Mouse (Mus musculus) heart, embryonic 11.5 days (tissue): ENCODE measurements at regions not wholly inside any gene's neighbourhood (a gene's known extent, or its start where the extent isn't known, plus 50 kb on each side); places are given as distances from the start of the nearest gene placed in this dataset.
A peak's percentile ranks its signal among the peaks of the same experiment; 100 is the strongest.

ENCODE experiments used
- ATAC-seq: fragments of 200-750 bp; cut with Nextera tagmentation; replicated peaks from 2 replicates; pipeline ENCODE4 v1.8.0; 2017; ENCODE audit warnings: moderate library complexity; ENCODE audit not compliant: insufficient number of reproducible peaks, low FRiP score, low TSS enrichment
- H3K27ac ChIP-seq: fragments of 300-500 bp; sonication (generic); 2 replicates; pipeline ENCODE4 v1.5.1; 2014; ENCODE audit warnings: mild to moderate bottlenecking, low read depth, low read length
- H3K27me3 ChIP-seq: fragments of 300-500 bp; sonication (generic); 2 replicates; pipeline ENCODE4 v1.6.1; 2014; ENCODE audit warnings: mild to moderate bottlenecking, low read length, mixed read lengths; ENCODE audit not compliant: control insufficient read depth, insufficient read depth
- H3K36me3 ChIP-seq: fragments of 300-500 bp; sonication (generic); 2 replicates; pipeline ENCODE4 v1.6.1; 2014; ENCODE audit warnings: mild to moderate bottlenecking, low read length, moderate library complexity, mixed read lengths; ENCODE audit not compliant: control insufficient read depth, insufficient read depth
- H3K4me1 ChIP-seq: fragments of 300-500 bp; sonication (generic); 2 replicates; pipeline ENCODE4 v1.6.1; 2014; ENCODE audit warnings: low read length; ENCODE audit not compliant: control insufficient read depth, insufficient read depth
- H3K4me2 ChIP-seq: fragments of 300-500 bp; sonication (generic); 2 replicates; pipeline ENCODE4 v1.6.1; 2014; ENCODE audit warnings: mild to moderate bottlenecking, moderate library complexity
- H3K4me3 ChIP-seq: fragments of 300-500 bp; sonication (generic); 2 replicates; pipeline ENCODE4 v1.5.1; 2014; ENCODE audit warnings: low read depth, low read length
- H3K9ac ChIP-seq: fragments of 300-500 bp; sonication (generic); 2 replicates; pipeline ENCODE4 v1.6.1; 2014; ENCODE audit warnings: mild to moderate bottlenecking, low read depth, low read length, moderate library complexity
- H3K9me3 ChIP-seq: fragments of 300-500 bp; sonication (generic); replicated peaks from 2 replicates; pipeline ENCODE4 v1.6.1; 2016; ENCODE audit warnings: low read length; ENCODE audit not compliant: control insufficient read depth
- WGBS: fragments of 180-500 bp; shearing (Covaris S2); extraction: QIAGEN DNeasy Blood & Tissue Kit; methylation state at CpG from one replicate; pipeline ENCODE4 v1.1.7; 2014; ENCODE audit not compliant: insufficient replicate concordance; 5-methylcytosine and 5-hydroxymethylcytosine counted together

DNA sequence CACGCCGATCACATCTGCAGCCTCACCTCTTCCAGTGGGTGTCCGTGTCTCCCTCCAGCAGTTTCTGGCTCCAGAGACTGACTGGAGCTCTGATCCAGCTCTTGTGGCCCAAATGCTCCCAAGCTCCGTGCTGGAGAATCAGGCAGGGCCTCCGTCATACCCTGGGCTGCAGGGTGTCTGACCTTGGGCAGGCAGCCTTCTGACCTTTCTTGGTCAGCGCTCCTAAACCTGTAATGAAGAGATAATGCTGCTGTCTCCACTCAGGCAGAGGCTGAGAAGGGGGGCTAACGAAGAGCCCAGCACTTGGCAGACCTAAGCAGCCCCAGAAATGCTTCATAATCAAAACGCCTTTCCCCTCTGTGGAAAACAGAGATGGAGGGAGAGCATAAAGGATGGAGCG lies 89.9 kb upstream of the Mef2a start:
- no peaks in the 10 kb centered on the region for H3K27me3 ChIP-seq
- H3K9ac ChIP-seq: 0 out of 2 replicates have a peak overlapping the region, but pooled peaks have one; percentile 44
- peak overlapping the region; percentile 71; the same call in 1 of the 2 replicates for H3K27ac ChIP-seq
- no peaks in the 10 kb centered on the region for H3K36me3 ChIP-seq
- H3K4me3 ChIP-seq: no peak overlapping the region
- WGBS: 19% methylated on average over 9 of the region's 9 CpGs
- peaks cover 49% of the 10 kb centered on the region for H3K4me1 ChIP-seq
- no peaks in the 10 kb centered on the region for H3K9me3 ChIP-seq
- ATAC-seq: no peak
- H3K4me2 ChIP-seq: 0 out of 2 replicates have a peak overlapping the region, but pooled peaks have one; percentile 15

DNA sequence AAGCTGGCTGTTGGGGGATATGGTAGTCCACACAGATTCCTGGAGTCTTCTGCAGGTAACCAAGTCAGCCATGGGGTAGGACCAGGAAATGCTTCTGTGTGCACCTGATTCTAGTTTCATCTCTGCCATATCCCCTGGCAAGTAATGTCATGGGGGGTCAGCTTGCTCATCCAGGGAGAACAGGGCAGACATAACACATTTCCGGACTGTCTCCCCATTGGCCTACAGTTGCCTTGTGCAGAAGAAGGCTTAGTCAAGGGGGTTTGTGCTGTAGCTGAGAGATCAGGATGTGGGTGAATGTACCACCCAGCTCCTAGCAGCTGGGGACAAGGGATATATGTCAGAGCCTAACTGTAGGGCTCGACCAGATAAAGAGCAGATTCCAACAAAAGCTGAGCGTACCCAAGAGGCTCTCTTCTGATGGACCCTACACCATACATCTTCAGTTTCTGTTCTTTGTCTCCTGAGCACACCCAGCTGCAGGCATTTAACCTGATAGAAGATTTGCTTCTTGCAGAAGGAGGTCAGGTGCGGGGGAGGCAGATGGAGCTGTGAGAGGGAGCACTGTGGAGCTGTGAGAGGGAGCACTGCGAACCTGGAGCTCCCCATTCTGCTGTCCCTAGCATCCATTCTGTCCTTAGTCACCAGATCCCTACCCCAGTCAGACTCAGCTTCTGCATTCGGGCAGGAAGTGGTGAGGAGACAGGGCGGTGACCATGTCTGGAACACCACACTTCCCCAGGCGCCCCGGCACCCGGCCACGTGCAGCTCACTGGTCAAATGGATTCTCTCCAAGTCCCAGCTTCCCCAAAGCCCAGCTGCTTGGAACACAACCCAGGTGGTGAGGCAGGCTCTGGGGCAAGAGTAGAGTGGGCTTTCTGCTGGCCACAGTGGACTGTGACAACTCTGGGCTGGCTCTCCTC lies 88.9 kb upstream of the Mef2a start:
- H3K4me2 ChIP-seq: no peak overlapping the region
- peaks cover 49% of the 10 kb centered on the region for H3K4me1 ChIP-seq
- H3K36me3 ChIP-seq: no peaks in the 10 kb centered on the region
- peak overlapping the region; percentile 71; the same call in 1 of the 2 replicates for H3K27ac ChIP-seq
- H3K4me3 ChIP-seq: no peak overlapping the region
- WGBS: 68% methylated on average over 11 of the region's 11 CpGs
- no peaks in the 10 kb centered on the region for H3K9me3 ChIP-seq
- H3K27me3 ChIP-seq: no peaks in the 10 kb centered on the region
- no peak overlapping the region for H3K9ac ChIP-seq
- ATAC-seq: no peak

DNA sequence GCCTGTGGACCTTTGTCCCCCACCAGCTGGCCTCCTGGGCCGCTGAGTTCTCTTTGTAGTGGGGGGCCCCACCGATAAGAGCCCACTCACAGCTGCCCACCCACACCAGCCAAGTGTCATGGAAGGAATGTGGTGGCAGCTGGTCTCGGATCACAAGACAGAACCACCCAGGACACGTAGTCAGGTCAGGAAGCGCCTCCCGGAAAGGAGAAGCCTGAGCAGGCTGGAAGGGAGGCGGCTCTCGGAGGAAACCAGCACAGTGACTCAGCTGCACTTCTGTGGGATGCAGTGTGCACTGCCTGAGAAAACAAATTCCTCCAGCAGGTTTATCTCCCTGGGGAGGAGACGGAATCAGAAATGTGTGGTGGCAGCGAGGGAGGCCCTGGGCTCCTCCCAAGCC lies 87.2 kb upstream of the Mef2a start:
- Histone ChIP-seq H3K4me2 (no peak overlapping the region), H3K9me3 (no peaks in the 10 kb centered on the region), H3K36me3 (no peaks in the 10 kb centered on the region), H3K4me1 (peaks cover 49% of the 10 kb centered on the region), H3K27ac (0 out of 2 replicates have a peak overlapping the region, but pooled peaks have one; percentile 29), H3K9ac (no peak overlapping the region), H3K4me3 (no peak overlapping the region), H3K27me3 (no peaks in the 10 kb centered on the region)
- WGBS: 21% methylated on average over 10 of the region's 10 CpGs
- 0 out of 2 replicates have a peak, but pooled peaks have one; percentile 40 for ATAC-seq

DNA sequence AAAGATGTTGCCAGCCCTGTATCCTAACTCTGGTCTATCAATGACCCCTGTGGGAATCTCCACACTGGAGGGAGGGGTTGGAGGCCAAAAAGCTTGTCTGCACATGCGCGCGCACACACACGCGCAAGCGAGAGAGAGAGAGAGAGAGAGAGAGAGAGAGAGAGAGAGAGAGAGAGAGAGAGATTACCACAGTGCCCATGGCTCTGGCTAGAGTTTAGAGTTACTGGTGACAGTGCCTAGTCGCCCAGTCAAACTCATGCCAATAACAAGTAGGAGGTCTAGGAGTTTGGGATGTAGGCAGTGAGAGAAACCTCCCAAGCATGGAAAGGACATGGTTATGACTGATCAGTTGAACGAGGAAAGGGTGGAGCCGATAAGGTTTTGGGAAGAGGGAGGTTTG lies 86.6 kb upstream of the Mef2a start:
- no peak for ATAC-seq
- WGBS: 87% methylated on average over 9 of the region's 9 CpGs
- Histone ChIP-seq H3K9me3 (no peaks in the 10 kb centered on the region), H3K4me2 (no peak overlapping the region), H3K4me3 (no peak overlapping the region), H3K27ac (no peak overlapping the region), H3K27me3 (no peaks in the 10 kb centered on the region), H3K9ac (no peak overlapping the region), H3K4me1 (peaks cover 49% of the 10 kb centered on the region), H3K36me3 (no peaks in the 10 kb centered on the region)

DNA sequence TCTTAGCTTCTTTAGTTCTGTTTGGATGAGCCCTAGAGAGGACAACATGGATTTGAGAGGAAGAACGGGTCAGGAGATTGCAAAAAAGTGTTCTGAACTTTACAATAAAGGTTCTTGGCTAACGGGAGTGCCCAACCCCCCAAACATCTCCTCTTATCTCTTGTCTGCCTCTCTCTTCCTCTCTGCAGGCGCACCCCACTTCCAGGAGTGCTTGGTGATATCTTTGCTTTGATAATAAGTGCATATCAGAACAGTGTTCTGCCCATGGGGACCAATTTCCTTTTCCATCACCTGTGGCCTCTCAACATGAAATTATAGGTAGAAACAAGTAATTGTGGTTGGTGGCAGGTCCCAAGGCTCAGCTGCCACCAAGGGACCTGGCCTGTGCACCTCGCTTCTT lies 86.0 kb upstream of the Mef2a start:
- H3K27ac ChIP-seq: no peak overlapping the region
- H3K9me3 ChIP-seq: no peaks in the 10 kb centered on the region
- no peak overlapping the region for H3K4me3 ChIP-seq
- WGBS: 46% methylated on average over 4 of the region's 4 CpGs
- no peaks in the 10 kb centered on the region for H3K27me3 ChIP-seq
- H3K4me1 ChIP-seq: peaks cover 46% of the 10 kb centered on the region
- ATAC-seq: no peak
- no peaks in the 10 kb centered on the region for H3K36me3 ChIP-seq
- H3K9ac ChIP-seq: no peak overlapping the region
- no peak overlapping the region for H3K4me2 ChIP-seq

DNA sequence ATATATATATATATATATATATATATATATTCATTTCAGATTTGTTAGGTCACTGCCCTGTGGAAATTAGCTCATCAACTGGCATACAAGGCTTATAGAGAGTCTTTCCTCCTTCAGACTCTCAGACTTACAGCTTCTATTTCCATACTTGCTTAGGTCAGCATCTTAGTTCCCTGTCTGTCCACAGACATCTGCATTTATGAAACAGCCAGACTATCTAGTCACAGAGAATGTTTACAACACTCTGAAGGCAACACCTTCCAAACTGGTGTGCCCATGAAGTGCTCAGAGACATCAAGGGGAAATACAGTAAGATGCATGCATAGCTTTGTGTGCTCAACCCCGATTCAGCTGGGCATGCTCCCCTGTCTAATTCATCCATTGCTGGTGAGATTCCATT lies 85.2 kb upstream of the Mef2a start:
- H3K27me3 ChIP-seq: no peaks in the 10 kb centered on the region
- H3K27ac ChIP-seq: no peak overlapping the region
- H3K4me2 ChIP-seq: no peak overlapping the region
- no peak overlapping the region for H3K4me3 ChIP-seq
- H3K4me1 ChIP-seq: peaks cover 39% of the 10 kb centered on the region
- no peak overlapping the region for H3K9ac ChIP-seq
- H3K9me3 ChIP-seq: no peaks in the 10 kb centered on the region
- WGBS: 87% methylated on average over 1 of the region's 1 CpGs
- no peaks in the 10 kb centered on the region for H3K36me3 ChIP-seq
- ATAC-seq: no peak

DNA sequence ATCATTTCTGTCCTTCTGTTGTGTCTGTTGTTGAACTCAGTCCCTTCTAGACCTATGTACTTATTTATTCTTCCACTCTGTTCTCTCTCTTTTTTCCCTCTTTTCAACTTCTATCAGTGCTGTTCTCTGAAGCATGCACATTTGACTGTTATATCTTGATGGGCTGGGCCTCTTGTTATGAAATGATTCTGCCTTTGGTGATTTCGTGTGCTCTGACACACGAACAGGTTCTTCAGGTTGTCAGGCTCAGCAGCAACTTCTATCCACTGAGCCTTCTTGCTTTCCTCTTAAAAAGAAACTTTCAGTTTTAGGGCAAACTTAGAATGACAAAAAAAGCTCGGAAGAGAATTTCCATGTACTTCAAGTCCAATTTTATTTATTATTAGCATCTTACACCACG lies 83.4 kb upstream of the Mef2a start:
- Histone ChIP-seq H3K4me3 (no peak overlapping the region), H3K9me3 (no peaks in the 10 kb centered on the region), H3K4me1 (peaks cover 21% of the 10 kb centered on the region), H3K4me2 (no peak overlapping the region), H3K27ac (no peak overlapping the region), H3K27me3 (no peaks in the 10 kb centered on the region), H3K36me3 (no peaks in the 10 kb centered on the region), H3K9ac (no peak overlapping the region)
- 75% methylated on average over 4 of the region's 4 CpGs for WGBS
- ATAC-seq: no peak

DNA sequence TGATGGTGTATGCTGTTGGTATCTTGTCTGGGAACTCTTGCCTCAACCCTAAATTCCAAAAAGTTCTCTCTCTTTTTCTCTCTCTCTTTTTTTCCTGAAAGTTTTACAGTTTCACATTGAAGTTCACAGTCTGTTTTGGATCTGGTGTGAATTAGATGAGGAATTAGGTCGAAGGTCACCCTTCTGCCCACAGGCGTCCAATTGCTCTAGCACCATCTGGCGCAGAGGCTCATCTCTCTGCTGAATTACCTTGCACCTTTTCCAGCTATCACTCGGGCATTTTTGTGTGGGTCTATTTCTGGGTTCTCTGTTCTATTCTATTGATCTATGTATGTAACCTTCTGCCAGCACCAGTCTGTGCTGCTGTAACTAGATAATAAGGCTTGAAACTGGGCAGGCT lies 81.8 kb upstream of the Mef2a start:
- Histone ChIP-seq H3K36me3 (no peaks in the 10 kb centered on the region), H3K27ac (no peak overlapping the region), H3K4me3 (no peak overlapping the region), H3K27me3 (no peaks in the 10 kb centered on the region), H3K9ac (no peak overlapping the region), H3K9me3 (peaks cover 3% of the 10 kb centered on the region; the same call in 1 of the 2 replicates), H3K4me1 (peaks cover 10% of the 10 kb centered on the region), H3K4me2 (no peak overlapping the region)
- WGBS: 55% methylated on average over 4 of the region's 4 CpGs
- ATAC-seq: no peak
